Mouse (Mus musculus): Measurements from ENCODE around the gene Wtip. TPM values are rescaled to one million over a fixed set of nuclear protein-coding genes. Genes with fewer than 3 reads are reported as not detected.

Gene Wtip
- total and polyA plus RNA-seq, 3 experiments, result not detected

GRCm38 (mm10) chr7:34109190-34109589 is 23.9 kb downstream of the Wtip start:
- H3K27ac ChIP-seq (ENCODE audit: insufficient read depth, low read depth), result no peak overlapping the region
- TF ChIP-seq NRF1 (IDR thresholded peaks at IDR 0.05; ENCODE audit: low read depth, low read length), result no peak
- TF ChIP-seq MAZ (IDR thresholded peaks at IDR 0.05; ENCODE audit: low read depth, low read length), result no peak
- TF ChIP-seq HCFC1 (IDR thresholded peaks at IDR 0.05; ENCODE audit: low read depth, low read length), result no peak
- no peak for TF ChIP-seq E2F4 (IDR thresholded peaks at IDR 0.05; ENCODE audit: insufficient replicate concordance, low read depth, low read length)
- TF ChIP-seq ZNF384 (IDR thresholded peaks at IDR 0.05; ENCODE audit: low read depth, low read length), result no peak
- no peak for TF ChIP-seq CTCF (conservative IDR thresholded peaks at IDR 0.05 in 1 of 2, IDR thresholded peaks at IDR 0.05 in 1 of 2; ENCODE audit: low read depth in 2 of 2, low read length in 2 of 2)
- no peak for TF ChIP-seq KAT2A (IDR thresholded peaks at IDR 0.05; ENCODE audit: insufficient replicate concordance, low read length)
- no peak overlapping the region for H3K4me3 ChIP-seq (replicated peaks in 1 of 3; ENCODE audit: low read depth in 2 of 3, low read length in 2 of 3, poor library complexity in 1 of 3)
- in situ Hi-C loops (cut with MboI; ENCODE audit: low pct_ligation_motif_present, low pct_unique_long_range_greater_than_20kb, low sequenced_read_pairs), result loop anchor here (25.0 kb wide), 1 partner anchor 97 kb away; the partner anchor contains the start of genes Scgb1b27 and Scgb2b27
- no peaks in the 10 kb centered on the region for H3K79me2 ChIP-seq (replicated peaks; ENCODE audit: control insufficient read depth, extremely low read depth, insufficient read depth, poor library complexity, severe bottlenecking)
- no peaks in the 10 kb centered on the region for H3K4me1 ChIP-seq (ENCODE audit: control insufficient read depth in 1 of 2, insufficient read depth in 2 of 2)
- no peak overlapping the region for H3K9ac ChIP-seq (ENCODE audit: insufficient read depth, low read depth)
- H3K4me2 ChIP-seq (ENCODE audit: insufficient read depth, low read depth, poor library complexity, severe bottlenecking), result no peak overlapping the region
- no peaks in the 10 kb centered on the region for H3K9me3 ChIP-seq (replicated peaks; ENCODE audit: low read length)
- dilution Hi-C loops (cut with MboI; ENCODE audit: extremely low pct_ligation_motif_present, extremely low pct_unique_long_range_greater_than_20kb, low sequenced_read_pairs), result no loop called here
- peaks cover 45% of the 10 kb centered on the region for H3K27me3 ChIP-seq (replicated peaks)
- no peak for DNase-seq (ENCODE audit: extremely low read depth)
- H3K36me3 ChIP-seq (replicated peaks in 1 of 2; ENCODE audit: control insufficient read depth in 1 of 2, insufficient read depth in 1 of 2, low read length in 1 of 2), result no peaks in the 10 kb centered on the region

GRCm38 (mm10) chr7:34101276-34101675 is 31.8 kb downstream of the Wtip start:
- in situ Hi-C loops (cut with MboI; ENCODE audit: low pct_ligation_motif_present, low pct_unique_long_range_greater_than_20kb, low sequenced_read_pairs), result loop anchor here (25.0 kb wide), 1 partner anchor 89 kb away; the partner anchor contains the start of genes Scgb1b27 and Scgb2b27
- Histone ChIP-seq H3K36me3 (replicated peaks in 1 of 2; ENCODE audit: control insufficient read depth in 1 of 2, insufficient read depth in 1 of 2, low read length in 1 of 2) (no peaks in the 10 kb centered on the region), H3K9ac (ENCODE audit: insufficient read depth, low read depth) (no peak overlapping the region), H3K4me1 (ENCODE audit: control insufficient read depth in 1 of 2, insufficient read depth in 2 of 2) (no peaks in the 10 kb centered on the region), H3K4me2 (ENCODE audit: insufficient read depth, low read depth, poor library complexity, severe bottlenecking) (no peak overlapping the region), H3K4me3 (replicated peaks in 1 of 3; ENCODE audit: low read depth in 2 of 3, low read length in 2 of 3, poor library complexity in 1 of 3) (no peak overlapping the region), H3K9me3 (replicated peaks; ENCODE audit: low read length) (peaks cover 2% of the 10 kb centered on the region), H3K27me3 (replicated peaks) (peaks cover 23% of the 10 kb centered on the region), H3K27ac (ENCODE audit: insufficient read depth, low read depth) (no peak overlapping the region), H3K79me2 (replicated peaks; ENCODE audit: control insufficient read depth, extremely low read depth, insufficient read depth, poor library complexity, severe bottlenecking) (no peaks in the 10 kb centered on the region)
- no peak for DNase-seq (ENCODE audit: extremely low read depth)
- TF ChIP-seq HCFC1 (IDR thresholded peaks at IDR 0.05; ENCODE audit: low read depth, low read length), result no peak
- no peak for TF ChIP-seq JUN (IDR thresholded peaks at IDR 0.05; ENCODE audit: insufficient read depth, low read depth, low read length)
- no peak for TF ChIP-seq ZMIZ1 (IDR thresholded peaks at IDR 0.05; ENCODE audit: low read depth, low read length)
- no peak for TF ChIP-seq RAD21 (IDR thresholded peaks at IDR 0.05; ENCODE audit: low read depth, low read length)
- TF ChIP-seq MAFK (IDR thresholded peaks at IDR 0.05; ENCODE audit: insufficient replicate concordance, low read length), result no peak
- TF ChIP-seq POLR2A (IDR thresholded peaks at IDR 0.05; ENCODE audit: low read depth, low read length), result no peak
- TF ChIP-seq UBTF (IDR thresholded peaks at IDR 0.05; ENCODE audit: low read depth, low read length), result no peak
- no peak for TF ChIP-seq PAX5 (IDR thresholded peaks at IDR 0.05; ENCODE audit: low read length)
- no peak for TF ChIP-seq NELFE (IDR thresholded peaks at IDR 0.05; ENCODE audit: low read depth, low read length)
- no peak for TF ChIP-seq POLR2AphosphoS2 (IDR thresholded peaks at IDR 0.05; ENCODE audit: low read depth, low read length)
- no peak for TF ChIP-seq TBP (conservative IDR thresholded peaks at IDR 0.05; ENCODE audit: low read depth, low read length)
- no peak for TF ChIP-seq SIN3A (IDR thresholded peaks at IDR 0.05; ENCODE audit: low read length)
- no peak for TF ChIP-seq KAT2A (IDR thresholded peaks at IDR 0.05; ENCODE audit: insufficient replicate concordance, low read length)
- no peak for TF ChIP-seq ELF1 (IDR thresholded peaks at IDR 0.05; ENCODE audit: low read depth, low read length)
- TF ChIP-seq ZKSCAN1 (IDR thresholded peaks at IDR 0.05; ENCODE audit: borderline replicate concordance, low read depth, low read length), result no peak
- TF ChIP-seq SMC3 (IDR thresholded peaks at IDR 0.05; ENCODE audit: low read depth, low read length), result no peak
- no peak for TF ChIP-seq ZC3H11A (IDR thresholded peaks at IDR 0.05; ENCODE audit: low read depth, low read length)
- TF ChIP-seq CHD1 (IDR thresholded peaks at IDR 0.05; ENCODE audit: low read depth, low read length), result no peak
- no peak for TF ChIP-seq ETS1 (conservative IDR thresholded peaks at IDR 0.05; ENCODE audit: low read depth, low read length)
- TF ChIP-seq E2F4 (IDR thresholded peaks at IDR 0.05; ENCODE audit: insufficient replicate concordance, low read depth, low read length), result no peak
- dilution Hi-C loops (cut with MboI; ENCODE audit: extremely low pct_ligation_motif_present, extremely low pct_unique_long_range_greater_than_20kb, low sequenced_read_pairs), result no loop called here
